Mouse (Mus musculus) forebrain, embryonic 16.5 days (tissue): ENCODE measurements around the gene Alkbh6. TPM values are rescaled to one million over a fixed set of nuclear protein-coding genes. Genes with fewer than 3 reads are reported as not detected.

Experiments used
- ATAC-seq: fragments of 200-750 bp; cut with Nextera tagmentation; 2 replicates; pipeline ENCODE4 v1.8.0; 2017; ENCODE audit warnings: mild to moderate bottlenecking, moderate library complexity
- H3K27ac ChIP-seq: fragments of 300-500 bp; sonication (generic); 2 replicates; pipeline ENCODE4 v1.5.1; 2014; ENCODE audit warnings: low read length, control low read depth
- H3K27me3 ChIP-seq: fragments of 300-500 bp; sonication (generic); replicated peaks from 2 replicates; pipeline ENCODE4 v1.6.1; 2014; ENCODE audit warnings: low read length; ENCODE audit not compliant: control insufficient read depth, insufficient read depth
- H3K36me3 ChIP-seq: fragments of 300-500 bp; sonication (generic); 2 replicates; pipeline ENCODE4 v1.6.1; 2014; ENCODE audit not compliant: control insufficient read depth, insufficient read depth
- H3K4me1 ChIP-seq: fragments of 300-500 bp; sonication (generic); replicated peaks from 2 replicates; pipeline ENCODE4 v1.6.1; 2014; ENCODE audit warnings: low read length; ENCODE audit not compliant: control insufficient read depth, insufficient read depth
- H3K4me2 ChIP-seq: fragments of 300-500 bp; sonication (generic); 2 replicates; pipeline ENCODE4 v1.6.1; 2014; ENCODE audit warnings: mild to moderate bottlenecking, low read length, control low read depth
- H3K4me3 ChIP-seq: fragments of 300-500 bp; sonication (generic); replicated peaks from 2 replicates; pipeline ENCODE4 v1.5.1; 2014; ENCODE audit warnings: mild to moderate bottlenecking, low read length, control low read depth
- H3K9ac ChIP-seq: fragments of 300-500 bp; sonication (generic); replicated peaks from 2 replicates; pipeline ENCODE4 v1.6.1; 2014; ENCODE audit warnings: low read depth, low read length, control low read depth
- H3K9me3 ChIP-seq: fragments of 300-500 bp; sonication (generic); 2 replicates; pipeline ENCODE4 v1.6.1; 2016; ENCODE audit warnings: low read length; ENCODE audit not compliant: control insufficient read depth
- WGBS: fragments of 180-500 bp; shearing (Covaris S2); extraction: QIAGEN DNeasy Blood & Tissue Kit; methylation state at CpG from one replicate; pipeline ENCODE4 v1.1.7; 2014; 5-methylcytosine and 5-hydroxymethylcytosine counted together
- polyA plus RNA-seq: library from polyadenylated mRNA; unstranded; fragments of >200 nt; fragmentation: Nextera tagmentation; extraction: Ambion mirVana; gene quantifications from 2 replicates; pipeline ENCODE4 v1.2.1, GENCODE M21; 2015

The Alkbh6 gene
- polyA plus RNA-seq, 1 experiment from 2014 or later, result 104 TPM

GRCm38 (mm10) chr7:30291215-30292131 is 17.0 kb upstream of the Alkbh6 start, which contains the start of gene Clip3:
Clip3 (plus strand) TSS chr7:30291728.
- H3K36me3 ChIP-seq, result peaks cover 4% of the 10 kb centered on the region
- peak; percentile 93 for ATAC-seq
- peak within 1 kb of the TSS; percentile 67 for H3K4me2 ChIP-seq
- no peaks in the 10 kb centered on the region for H3K27me3 ChIP-seq
- peaks cover 34% of the 10 kb centered on the region for H3K4me1 ChIP-seq
- H3K9ac ChIP-seq, result peak within 1 kb of the TSS; percentile 93
- peak within 1 kb of the TSS; percentile 88 for H3K27ac ChIP-seq
- WGBS, result 6% methylated on average over 35 of the region's 35 CpGs
- H3K4me3 ChIP-seq, result peak within 1 kb of the TSS; percentile 83
- H3K9me3 ChIP-seq, result no peaks in the 10 kb centered on the region

GRCm38 (mm10) chr7:30293795-30294194 is 14.7 kb upstream of the Alkbh6 start:
- H3K27me3 ChIP-seq, result no peaks in the 10 kb centered on the region
- H3K4me3 ChIP-seq, result peak overlapping the region; percentile 13
- no peaks in the 10 kb centered on the region for H3K9me3 ChIP-seq
- peak overlapping the region; percentile 37 for H3K4me2 ChIP-seq
- ATAC-seq, result no peak
- H3K27ac ChIP-seq, result no peak overlapping the region
- peak overlapping the region; percentile 26; the same call in 1 of the 2 replicates for H3K9ac ChIP-seq
- H3K4me1 ChIP-seq, result peaks cover 34% of the 10 kb centered on the region
- H3K36me3 ChIP-seq, result peaks cover 25% of the 10 kb centered on the region
- WGBS, result 48% methylated on average over 13 of the region's 13 CpGs

- Histone ChIP-seq H3K36me3 (peaks cover 30% of the 10 kb centered on the region), H3K4me1 (peaks cover 34% of the 10 kb centered on the region), H3K4me3 (no peak overlapping the region), H3K9ac (no peak overlapping the region), H3K9me3 (no peaks in the 10 kb centered on the region), H3K27ac (no peak overlapping the region), H3K27me3 (no peaks in the 10 kb centered on the region), H3K4me2 (peak overlapping the region; percentile 37)
- no peak for ATAC-seq
- WGBS, result 87% methylated on average over 5 of the region's 5 CpGs
Observed at GRCm38 (mm10) chr7:30294296-30294695, 14.2 kb upstream of the Alkbh6 start.

GRCm38 (mm10) chr7:30295103-30295502 is 13.4 kb upstream of the Alkbh6 start:
- H3K36me3 ChIP-seq, result peaks cover 37% of the 10 kb centered on the region
- H3K9ac ChIP-seq, result no peak overlapping the region
- 74% methylated on average over 10 of the region's 10 CpGs for WGBS
- H3K4me2 ChIP-seq, result no peak overlapping the region
- H3K9me3 ChIP-seq, result no peaks in the 10 kb centered on the region
- peaks cover 34% of the 10 kb centered on the region for H3K4me1 ChIP-seq
- no peak overlapping the region for H3K4me3 ChIP-seq
- no peak for ATAC-seq
- H3K27ac ChIP-seq, result no peak overlapping the region
- no peaks in the 10 kb centered on the region for H3K27me3 ChIP-seq

- Histone ChIP-seq H3K27ac (no peak overlapping the region), H3K27me3 (no peaks in the 10 kb centered on the region), H3K4me2 (no peak overlapping the region), H3K4me3 (no peak overlapping the region), H3K9me3 (no peaks in the 10 kb centered on the region), H3K36me3 (peaks cover 44% of the 10 kb centered on the region), H3K4me1 (peaks cover 29% of the 10 kb centered on the region), H3K9ac (no peak overlapping the region)
- no peak for ATAC-seq
- 96% methylated on average over 15 of the region's 15 CpGs for WGBS
Observed at GRCm38 (mm10) chr7:30296816-30297215, 11.7 kb upstream of the Alkbh6 start.

GRCm38 (mm10) chr7:30297266-30297665 is 11.3 kb upstream of the Alkbh6 start:
- H3K36me3 ChIP-seq, result peaks cover 47% of the 10 kb centered on the region
- H3K4me1 ChIP-seq, result peaks cover 27% of the 10 kb centered on the region
- no peaks in the 10 kb centered on the region for H3K27me3 ChIP-seq
- ATAC-seq, result no peak
- H3K9me3 ChIP-seq, result no peaks in the 10 kb centered on the region
- WGBS, result 85% methylated on average over 16 of the region's 16 CpGs
- no peak overlapping the region for H3K27ac ChIP-seq
- H3K9ac ChIP-seq, result no peak overlapping the region
- H3K4me3 ChIP-seq, result no peak overlapping the region
- H3K4me2 ChIP-seq, result no peak overlapping the region

- H3K9ac ChIP-seq, result no peak overlapping the region
- no peak overlapping the region for H3K4me3 ChIP-seq
- H3K36me3 ChIP-seq, result peaks cover 68% of the 10 kb centered on the region
- H3K27ac ChIP-seq, result no peak overlapping the region
- H3K27me3 ChIP-seq, result no peaks in the 10 kb centered on the region
- no peaks in the 10 kb centered on the region for H3K9me3 ChIP-seq
- no peaks in the 10 kb centered on the region for H3K4me1 ChIP-seq
- no peak overlapping the region for H3K4me2 ChIP-seq
- 56% methylated on average over 3 of the region's 3 CpGs for WGBS
- ATAC-seq, result no peak
Observed at GRCm38 (mm10) chr7:30300914-30301313, 7.6 kb upstream of the Alkbh6 start.

- ATAC-seq, result no peak
- Histone ChIP-seq H3K27me3 (no peaks in the 10 kb centered on the region), H3K27ac (no peak overlapping the region), H3K36me3 (peaks cover 43% of the 10 kb centered on the region), H3K9ac (no peak overlapping the region), H3K9me3 (no peaks in the 10 kb centered on the region), H3K4me3 (no peak overlapping the region), H3K4me2 (no peak overlapping the region), H3K4me1 (peaks cover 15% of the 10 kb centered on the region)
- WGBS, result 92% methylated on average over 16 of the region's 16 CpGs
Observed at GRCm38 (mm10) chr7:30306083-30306779, 2.3 kb upstream of the Alkbh6 start.

- peaks cover 15% of the 10 kb centered on the region for H3K4me1 ChIP-seq
- no peak overlapping the region for H3K27ac ChIP-seq
- H3K9ac ChIP-seq, result peak overlapping the region; percentile 77
- WGBS, result 67% methylated on average over 15 of the region's 15 CpGs
- H3K9me3 ChIP-seq, result no peaks in the 10 kb centered on the region
- peak overlapping the region; percentile 92 for H3K4me2 ChIP-seq
- H3K27me3 ChIP-seq, result no peaks in the 10 kb centered on the region
- ATAC-seq, result no peak
- H3K4me3 ChIP-seq, result peak overlapping the region; percentile 83
- peaks cover 21% of the 10 kb centered on the region for H3K36me3 ChIP-seq
Observed at GRCm38 (mm10) chr7:30309395-30310129, 1.0 kb downstream of the Alkbh6 start.
